In the genomic region with DNA sequence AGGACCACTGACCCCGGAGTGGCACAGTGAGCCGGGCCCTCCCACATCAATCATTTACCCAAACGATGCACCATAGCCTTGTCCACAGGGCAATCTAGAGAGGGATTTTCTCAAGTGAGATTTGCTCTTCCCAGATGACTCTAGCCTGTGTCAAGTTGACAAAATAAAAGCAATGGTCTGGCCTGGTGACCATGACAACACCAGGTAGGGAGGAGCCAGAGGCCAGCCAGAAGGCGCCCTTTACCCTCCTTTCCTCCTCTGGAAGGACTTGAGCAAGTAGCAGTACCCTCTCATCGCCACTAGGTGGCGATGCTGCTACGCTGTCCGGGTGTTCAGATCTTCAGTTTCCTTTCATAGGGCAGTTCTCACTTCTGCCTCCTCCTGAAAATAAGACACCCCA, we compare ENCODE assay signal across 8 mouse cellular contexts. TPM values are rescaled to one million over a fixed set of nuclear protein-coding genes. Genes with fewer than 3 reads are reported as not detected.
DNase-seq lines count a peak whose midpoint lies in the region; ATAC-seq and TF ChIP-seq lines count a peak whose summit lies in the region.

No protein-coding gene starts in this region.

- no peak overlapping the region for H3K9ac ChIP-seq in embryonic facial prominence, embryonic 12.5 days

- peak; percentile 79 for DNase-seq in G1E (ENCODE audit: low spot score)
- DNase-seq in adrenal gland, postnatal 4 days (ENCODE audit: low spot score in 2 of 2): peak; percentile 11 to 21
- DNase-seq in heart, postnatal 10 days: peak; percentile 63 to 79
- DNase-seq in kidney, postnatal 25 days: peak; percentile 74 to 83
- DNase-seq in lung, postnatal 4 days: peak; percentile 66 to 69
- peak; percentile 73 to 78 for DNase-seq in right cerebral cortex, postnatal 10 days (ENCODE audit: low spot score in 2 of 2)
- peak; percentile 54 for DNase-seq in urinary bladder, postnatal 25 days (ENCODE audit: low spot score)

- peaks cover 7% of the 10 kb centered on the region; the same call in 1 of the 2 replicates for H3K27me3 ChIP-seq in G1E (ENCODE audit: insufficient read depth, low read length)
- H3K27me3 ChIP-seq in embryonic facial prominence, embryonic 12.5 days: no peaks in the 10 kb centered on the region

- no peak overlapping the region for H3K4me2 ChIP-seq in embryonic facial prominence, embryonic 12.5 days (replicated peaks)

- TF ChIP-seq CTCF in G1E (IDR thresholded peaks at IDR 0.05; ENCODE audit: low read depth, low read length): peak; percentile 97

- no peak overlapping the region for H3K27ac ChIP-seq in embryonic facial prominence, embryonic 12.5 days

- ATAC-seq in G1E (ENCODE audit: extremely low read depth, insufficient number of reproducible peaks, low FRiP score, poor library complexity, severe bottlenecking): peak; percentile 49
- peak; percentile 52; the same call in 1 of the 2 replicates for ATAC-seq in embryonic facial prominence, embryonic 12.5 days (ENCODE audit: insufficient number of reproducible peaks, insufficient read depth, low FRiP score, low TSS enrichment)

- 31% methylated on average over 8 of the region's 8 CpGs for WGBS in embryonic facial prominence, embryonic 12.5 days

- H3K9me3 ChIP-seq in G1E (replicated peaks): peaks cover 3% of the 10 kb centered on the region
- H3K9me3 ChIP-seq in embryonic facial prominence, embryonic 12.5 days: no peaks in the 10 kb centered on the region

- no peak overlapping the region for H3K4me3 ChIP-seq in G1E (ENCODE audit: low read depth, low read length)
- no peak overlapping the region for H3K4me3 ChIP-seq in embryonic facial prominence, embryonic 12.5 days

- H3K4me1 ChIP-seq in G1E (ENCODE audit: insufficient read depth, low read depth, low read length): no peaks in the 10 kb centered on the region
- no peaks in the 10 kb centered on the region for H3K4me1 ChIP-seq in embryonic facial prominence, embryonic 12.5 days

- no peaks in the 10 kb centered on the region for H3K36me3 ChIP-seq in G1E (replicated peaks)
- no peaks in the 10 kb centered on the region for H3K36me3 ChIP-seq in embryonic facial prominence, embryonic 12.5 days

- intact Hi-C loops in heart, postnatal 10 days (cut with DNase I): loop anchor here (1.0 to 5.0 kb wide), 2 partner anchors 63 to 139 kb away; partner anchors contain the start of gene Rpl14

RNA-seq across cellular contexts. Expression of gene Eif1b, which starts 58.3 kb away (rescaled TPM):
- total RNA-seq in G1E (2014; fragmentation: Nextera tagmentation) (24.2 and 32.6 TPM in 2 replicates), G1E (2017) (139 and 140 TPM in 2 replicates)
- 124 and 133 TPM in 2 replicates for polyA plus RNA-seq in G1E (2012)
- total RNA-seq in adrenal gland, postnatal 4 days (2021): 10 to 100 TPM; 59.4 to 60.4 TPM
- polyA plus RNA-seq in embryonic facial prominence, embryonic 12.5 days (2016; fragmentation: Nextera tagmentation; extraction: Ambion mirVana): 234 and 237 TPM in 2 replicates
- 10 to 100 TPM; 61.5 to 62.0 TPM for total RNA-seq in heart, postnatal 10 days (2021)

Comparison
In these comparisons a context has a peak if more than half of its experiments do, and no peak if none do; other contexts are left out.
1. DNase-seq: peak in every context shown above with its lines; median percentile 79 in G1E; 78 in kidney, postnatal 25 days; 76 in right cerebral cortex, postnatal 10 days; 71 in heart, postnatal 10 days; 68 in lung, postnatal 4 days; 54 in urinary bladder, postnatal 25 days; 16 in adrenal gland, postnatal 4 days.